Mouse (Mus musculus) E14TG2a.4 (cell line): Measurements from ENCODE around the gene Cdkl4.

Source experiments
- H3K27me3 ChIP-seq: 2 replicates; pipeline ENCODE4 v1.6.1; 2014; ENCODE audit warnings: low read length, control low read depth; ENCODE audit not compliant: insufficient read depth
- H3K36me3 ChIP-seq: 2 replicates; pipeline ENCODE4 v1.6.1; 2014; ENCODE audit warnings: low read length, control low read depth; ENCODE audit not compliant: insufficient read depth
- H3K4me1 ChIP-seq: replicated peaks from 2 replicates; pipeline ENCODE4 v1.6.1; 2014; ENCODE audit warnings: low read depth, low read length, control low read depth
- H3K4me3 ChIP-seq: replicated peaks from 2 replicates; pipeline ENCODE4 v1.5.1; 2014; ENCODE audit warnings: mild to moderate bottlenecking, low read length
- H3K9me3 ChIP-seq: 2 replicates; pipeline ENCODE4 v1.6.1; 2014; ENCODE audit warnings: low read length, control low read depth
- CTCF ChIP-seq: conservative IDR thresholded peaks from 2 replicates; pipeline ENCODE4 v1.5.1; 2014; ENCODE audit warnings: low read length
- NANOG ChIP-seq: IDR thresholded peaks from 2 replicates; pipeline ENCODE4 v1.6.1; 2014; ENCODE audit warnings: borderline replicate concordance, low read length, mixed read lengths
- POU5F1 ChIP-seq: IDR thresholded peaks from 2 replicates; pipeline ENCODE4 v1.6.1; 2014; ENCODE audit warnings: low read length, borderline replicate concordance

Cdkl4 gene

DNA sequence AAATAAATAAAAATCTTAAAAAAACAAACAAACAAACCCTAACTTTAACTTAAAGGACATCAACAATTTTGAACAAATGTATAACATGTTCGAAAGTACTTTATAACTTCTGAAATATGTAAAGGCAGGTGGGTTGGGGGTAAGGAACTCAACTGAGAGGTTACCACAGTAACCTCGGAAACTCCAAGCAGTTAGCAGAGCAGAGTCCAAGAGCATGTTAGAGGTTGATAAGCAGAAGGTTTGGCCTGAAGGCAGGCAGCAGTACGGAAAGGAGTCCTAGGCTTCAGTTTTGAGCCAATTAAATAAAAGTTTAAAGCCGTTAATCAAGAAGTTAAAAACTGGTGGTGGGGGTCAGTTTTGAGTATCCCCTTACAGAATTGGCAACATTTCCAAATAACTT is 101.1 kb downstream of the Cdkl4 start:
- H3K4me1 ChIP-seq: peaks cover 62% of the 10 kb centered on the region
- no peak for TF ChIP-seq NANOG
- no peak for TF ChIP-seq POU5F1
- no peak for TF ChIP-seq CTCF
- H3K4me3 ChIP-seq: no peak overlapping the region
- no peaks in the 10 kb centered on the region for H3K9me3 ChIP-seq
- H3K36me3 ChIP-seq: peaks cover 32% of the 10 kb centered on the region
- H3K27me3 ChIP-seq: no peaks in the 10 kb centered on the region
